Mouse (Mus musculus) kidney, postnatal 10 days (tissue): Measurements from ENCODE around the gene Cyp4a32.
"Not testable (repeated sequence)": the region's sequence is repeated elsewhere in the genome, so short reads cannot be mapped to it uniquely, and the experiment has no call there.

Experiments
- DNase-seq: peaks from one replicate; pipeline ENCODE4 v3.0.0; 2021; ENCODE audit warnings: mixed read lengths

The Cyp4a32 gene

DNA sequence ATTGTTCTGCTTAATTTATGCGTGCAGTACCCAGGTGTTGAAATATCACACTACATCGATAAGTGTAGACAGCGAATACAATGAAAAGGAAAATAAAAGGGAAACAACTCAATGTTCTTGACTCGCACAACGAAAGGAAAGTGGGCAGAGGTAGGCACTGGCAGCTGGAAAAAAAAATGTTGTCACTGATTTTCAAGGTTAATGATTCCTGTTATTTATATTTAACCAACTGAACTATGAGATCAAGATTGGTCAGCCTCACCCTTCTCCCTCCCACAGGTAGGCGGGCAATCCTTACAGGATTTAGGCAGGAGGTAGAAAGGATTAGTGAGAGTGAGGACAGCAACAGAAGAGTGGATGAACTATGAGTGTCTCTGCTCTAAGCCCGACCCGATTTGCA is at the start of gene Cyp4a32:
TSS of gene Cyp4a32 (plus strand) at position 359 of the 400 bp plus-strand sequence.
- DNase-seq, result not testable (repeated sequence)

DNA sequence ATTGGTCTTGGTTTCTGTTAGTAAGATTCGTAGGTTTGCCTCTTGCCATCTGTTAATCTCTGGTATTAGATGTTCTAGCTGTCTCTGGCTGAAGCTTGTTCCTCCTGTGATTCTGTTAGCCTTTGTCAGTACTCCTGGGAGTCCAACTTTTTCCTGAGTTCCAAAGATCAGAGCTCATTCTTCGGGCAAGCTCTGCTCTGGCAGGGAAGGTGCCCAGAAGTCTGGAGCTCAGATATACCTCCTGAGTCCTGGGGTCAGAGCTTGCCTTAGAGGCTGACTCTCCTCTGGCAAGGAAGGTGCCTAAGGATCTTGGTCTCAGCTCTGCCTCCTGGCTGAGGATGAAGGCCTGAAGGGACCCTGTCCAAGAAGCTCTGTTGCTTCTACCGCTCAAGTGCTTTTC is 48.0 kb upstream of the Cyp4a32 start:
- DNase-seq, result no peak

DNA sequence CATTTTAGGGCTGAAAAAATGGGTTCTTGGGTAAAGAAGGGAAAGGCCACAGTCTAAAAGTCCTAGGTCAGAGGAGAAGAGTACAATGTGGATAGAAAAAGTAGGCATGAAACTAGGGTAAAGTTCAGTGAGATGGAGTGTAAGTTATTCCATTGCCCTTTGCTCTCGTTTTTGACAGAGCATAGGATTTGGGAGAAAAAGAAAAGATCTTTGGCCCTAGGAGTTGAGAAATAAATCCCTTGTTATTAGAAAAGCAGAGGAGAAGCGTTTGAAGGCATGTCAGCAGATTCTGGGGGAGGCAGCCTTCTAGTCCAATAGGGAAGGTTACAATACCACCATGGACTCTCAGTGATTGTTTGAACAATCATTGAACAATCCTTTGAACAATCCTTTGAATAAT is 45.3 kb upstream of the Cyp4a32 start:
- DNase-seq, result no peak

DNA sequence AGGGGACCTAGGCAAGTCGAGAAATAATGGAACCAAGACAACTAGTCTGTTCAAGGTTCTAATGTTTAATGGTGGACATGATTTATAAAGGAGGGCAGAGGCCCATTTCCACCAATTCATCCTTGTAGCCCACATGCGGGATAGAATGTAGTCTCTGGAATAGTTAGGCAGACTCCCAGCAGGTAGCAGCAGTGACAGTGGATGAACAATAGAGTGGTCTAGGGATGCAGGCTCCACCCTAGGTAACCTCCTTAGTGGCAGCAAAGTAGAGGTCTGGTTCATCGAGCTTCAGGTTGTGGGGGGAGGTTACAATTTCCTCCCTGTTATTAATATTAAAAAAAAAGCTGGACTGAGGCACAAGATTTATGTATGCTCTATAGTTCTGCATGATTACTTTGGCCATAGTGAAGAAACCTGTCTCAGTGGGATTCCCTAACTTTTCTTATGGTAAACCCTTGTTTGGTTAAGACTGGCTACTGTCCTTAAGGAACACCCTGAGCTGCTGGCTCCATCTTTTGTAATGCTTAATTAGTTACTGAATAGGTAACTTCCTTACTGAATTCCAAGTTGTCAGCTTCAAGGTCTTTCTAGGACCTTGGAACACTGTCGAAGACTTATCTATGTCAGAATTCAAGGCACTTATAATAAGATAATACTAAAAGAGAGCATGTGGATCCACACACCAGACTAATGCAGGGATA is 42.8 kb upstream of the Cyp4a32 start:
- DNase-seq, result no peak

DNA sequence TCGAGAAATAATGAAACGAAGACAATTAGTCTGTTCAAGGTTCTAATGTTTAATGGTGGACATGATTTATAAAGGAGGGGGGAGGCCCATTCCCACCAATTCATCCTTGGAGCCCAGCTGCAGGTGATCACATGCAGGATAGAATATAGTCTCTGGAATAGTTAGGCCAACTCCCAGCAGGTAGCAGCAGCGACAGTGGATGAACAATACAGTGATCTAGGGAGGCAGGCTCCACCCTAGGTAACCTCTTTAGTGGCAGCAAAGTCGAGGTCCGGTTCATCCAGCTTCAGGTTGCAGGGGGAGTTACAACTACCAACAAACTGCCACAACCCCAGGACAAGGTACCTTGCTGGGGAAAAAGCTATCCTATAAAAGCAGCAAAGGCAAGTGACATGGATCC is 39.5 kb upstream of the Cyp4a32 start:
- not testable (repeated sequence) for DNase-seq

DNA sequence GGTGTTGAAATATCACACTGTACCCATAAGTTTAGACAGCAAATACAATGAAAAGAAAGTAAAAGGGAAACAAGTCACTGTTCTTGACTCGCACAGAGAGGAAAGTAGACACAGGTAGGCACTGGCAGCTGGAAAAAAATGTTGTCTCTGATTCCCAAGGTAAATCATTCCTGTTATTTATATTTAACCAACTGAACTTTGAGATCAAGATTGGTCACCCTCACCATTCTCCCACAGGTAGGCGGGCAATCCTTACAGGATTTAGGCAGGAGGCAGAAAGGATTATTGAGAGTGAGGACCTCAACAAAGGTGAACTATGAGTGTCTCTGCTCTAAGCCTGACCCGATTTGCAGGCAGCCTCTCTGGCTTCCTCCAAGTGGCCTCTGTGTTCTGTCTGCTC is 37.4 kb upstream of the Cyp4a32 start, which contains the start of gene Cyp4a31:
TSS of gene Cyp4a31 (plus strand) at position 249 of the 400 bp plus-strand sequence.
- DNase-seq, result peak; percentile 28

DNA sequence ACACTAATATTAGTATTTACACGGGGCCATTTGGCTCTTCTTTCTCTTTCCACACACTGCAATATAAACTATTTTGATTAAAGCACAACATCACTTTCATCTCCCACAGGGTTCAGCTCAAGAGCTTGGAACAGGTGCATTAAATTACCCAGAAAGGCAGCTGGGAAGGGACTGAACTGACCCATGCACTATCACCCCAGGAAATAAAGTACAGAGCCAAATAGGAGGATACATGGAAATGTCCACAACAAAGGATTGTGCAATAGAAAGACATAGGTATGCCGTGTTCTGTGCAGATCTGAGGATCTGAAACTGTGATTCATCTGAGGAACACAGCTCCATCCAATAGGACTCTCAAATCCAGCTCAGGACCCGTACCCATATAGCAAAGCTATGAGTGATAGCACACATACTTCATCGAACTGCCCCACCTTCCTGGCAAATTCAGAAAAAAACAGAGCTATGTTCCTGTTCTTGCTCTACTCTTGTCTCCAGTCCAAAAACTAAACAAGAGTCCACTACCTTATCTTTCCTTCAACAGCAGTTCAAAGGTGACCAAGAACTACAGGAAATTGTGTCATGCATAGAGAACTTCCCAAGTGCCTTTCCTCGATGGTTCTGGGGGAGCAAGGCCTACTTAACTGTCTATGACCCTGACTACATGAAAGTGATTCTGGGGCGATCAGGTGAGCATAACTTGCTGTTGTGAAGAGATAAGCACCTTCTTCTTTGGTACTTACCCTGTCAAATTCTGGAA is 36.1 kb upstream of the Cyp4a32 start:
- not testable (repeated sequence) for DNase-seq

DNA sequence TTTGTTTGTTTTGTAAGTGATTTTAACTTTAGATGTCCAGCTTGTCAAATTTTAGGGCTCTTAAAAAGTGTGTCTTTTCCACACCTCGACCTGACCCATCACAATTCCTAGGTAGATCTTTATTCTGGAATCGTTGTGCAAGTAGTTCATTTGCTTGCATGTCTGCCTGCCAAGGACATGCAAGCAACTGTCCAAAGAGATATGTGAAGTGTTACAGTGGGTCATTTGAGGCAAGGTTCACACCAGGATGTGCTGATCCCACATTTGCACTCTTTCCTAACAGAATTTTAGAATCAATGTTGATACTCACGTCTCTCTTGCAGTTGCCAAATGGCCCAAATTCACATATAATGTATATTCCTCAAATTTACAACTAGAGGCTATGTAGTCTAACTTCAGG is 25.5 kb upstream of the Cyp4a32 start:
- DNase-seq, result no peak

DNA sequence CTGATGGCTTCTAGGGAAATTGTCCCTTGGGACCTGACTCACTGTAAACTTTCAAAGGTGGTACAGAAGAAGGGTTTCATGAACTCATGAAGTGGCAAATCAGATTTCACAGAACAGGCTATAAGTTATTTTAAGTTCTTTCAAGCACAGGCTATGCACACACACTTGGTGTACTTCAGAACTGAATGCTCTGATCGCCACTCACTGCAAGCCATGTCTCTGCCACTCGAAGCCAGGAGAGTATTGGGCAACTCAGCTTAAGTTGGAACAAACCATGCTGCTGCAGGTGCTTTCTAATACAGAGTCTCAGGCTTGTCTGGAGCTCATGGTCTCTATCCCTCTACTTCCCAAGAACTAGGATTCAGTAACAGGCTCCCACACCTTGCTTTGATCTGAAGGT is 25.0 kb upstream of the Cyp4a32 start:
- no peak for DNase-seq

DNA sequence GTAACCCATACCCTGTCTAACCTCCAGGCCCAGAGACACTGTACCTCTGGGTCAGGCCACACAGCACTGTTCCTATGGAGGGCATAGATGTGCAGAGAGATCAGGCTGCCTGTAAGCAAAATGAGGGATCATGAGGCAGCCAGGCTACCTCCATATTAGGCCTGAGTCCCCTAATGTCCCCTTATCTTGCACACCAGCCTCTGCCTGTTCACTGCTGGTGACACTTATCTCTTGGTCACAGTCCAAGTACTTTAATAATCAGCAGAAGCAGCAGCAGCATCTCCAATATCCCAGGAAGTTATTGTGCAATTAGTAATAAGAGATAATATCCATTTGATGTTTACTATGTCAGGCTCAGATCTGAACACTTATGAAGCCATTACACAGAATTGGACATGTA is 17.7 kb upstream of the Cyp4a32 start:
- no peak for DNase-seq

DNA sequence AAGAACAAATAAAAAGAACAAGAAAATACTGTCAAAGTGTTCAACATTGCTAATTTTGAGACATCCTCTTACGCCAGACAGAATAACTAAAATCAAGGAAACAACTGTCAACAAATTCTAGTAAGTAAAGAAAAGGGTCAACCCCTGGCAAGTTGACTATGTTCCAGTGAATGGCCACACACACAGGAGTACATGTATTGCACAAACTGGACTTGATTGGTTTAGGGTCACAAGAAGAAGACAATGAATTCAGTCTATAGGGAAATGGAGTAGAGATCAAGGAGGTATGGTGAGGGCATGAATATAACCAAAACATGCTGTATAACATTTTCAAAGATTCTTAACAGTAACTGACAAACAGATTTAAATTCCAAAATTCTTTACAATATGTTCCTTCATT is 4.4 kb upstream of the Cyp4a32 start:
- DNase-seq, result no peak

DNA sequence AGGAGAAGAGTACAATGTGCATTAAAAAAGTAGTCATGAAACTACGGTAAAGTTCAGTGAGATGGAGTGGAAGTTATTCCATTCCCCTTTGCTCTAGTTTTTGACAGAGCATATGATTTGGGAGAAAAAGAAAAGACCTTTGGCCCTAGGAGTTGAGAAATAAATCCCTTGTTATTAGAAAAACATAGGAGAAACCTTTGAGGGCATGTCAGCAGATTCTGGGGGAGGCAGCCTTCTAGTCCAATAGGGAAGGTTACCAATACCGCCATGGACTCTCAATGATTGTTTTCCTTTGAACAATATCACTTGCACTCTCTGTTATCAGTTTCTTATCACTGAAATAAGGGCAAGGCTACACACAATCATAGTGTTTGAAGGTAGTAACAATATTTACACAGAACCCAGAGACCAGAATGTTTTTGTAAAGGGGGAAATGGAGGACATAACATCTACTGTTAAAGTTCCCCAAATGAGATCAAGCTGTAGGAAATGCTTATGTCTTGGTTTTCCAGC is 3.9 kb upstream of the Cyp4a32 start:
- no peak for DNase-seq

DNA sequence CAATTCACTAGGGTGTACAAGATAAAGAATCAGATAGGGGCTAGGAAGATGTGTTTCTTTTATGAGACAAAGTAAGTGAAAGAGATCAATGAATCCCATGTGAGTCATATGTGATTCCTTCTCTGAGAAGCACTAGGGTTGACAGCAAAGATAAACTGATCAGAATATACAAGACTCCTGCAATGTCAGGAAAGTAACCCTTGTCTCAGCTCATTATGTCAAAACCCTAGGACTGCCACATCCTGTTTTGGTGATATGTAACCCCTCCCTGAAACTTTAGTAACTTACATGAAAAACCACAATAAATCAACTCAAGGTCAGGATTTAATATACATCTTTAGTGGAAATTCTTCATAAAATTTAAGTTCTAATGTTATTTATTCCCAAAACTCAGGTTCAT is 13.2 kb downstream of the Cyp4a32 start:
- DNase-seq, result no peak

DNA sequence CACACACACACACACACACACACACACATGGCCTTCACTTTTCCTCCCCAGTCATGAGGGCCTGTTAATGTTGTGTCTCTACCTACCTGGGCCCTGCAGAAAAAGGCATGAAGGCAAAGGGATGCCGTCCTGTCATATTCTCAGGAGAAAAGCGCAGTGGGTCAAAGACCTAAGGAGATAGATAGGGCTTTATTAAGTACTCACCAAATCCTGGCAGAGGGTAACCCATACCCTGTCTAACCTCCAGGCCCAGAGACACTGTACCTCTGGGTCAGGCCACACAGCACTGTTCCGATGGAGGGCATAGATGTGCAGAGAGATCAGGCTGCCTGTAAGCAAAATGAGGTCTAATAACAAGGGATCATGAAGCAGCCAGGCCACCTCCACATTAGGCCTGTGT is 24.8 kb downstream of the Cyp4a32 start:
- DNase-seq, result not testable (repeated sequence)

DNA sequence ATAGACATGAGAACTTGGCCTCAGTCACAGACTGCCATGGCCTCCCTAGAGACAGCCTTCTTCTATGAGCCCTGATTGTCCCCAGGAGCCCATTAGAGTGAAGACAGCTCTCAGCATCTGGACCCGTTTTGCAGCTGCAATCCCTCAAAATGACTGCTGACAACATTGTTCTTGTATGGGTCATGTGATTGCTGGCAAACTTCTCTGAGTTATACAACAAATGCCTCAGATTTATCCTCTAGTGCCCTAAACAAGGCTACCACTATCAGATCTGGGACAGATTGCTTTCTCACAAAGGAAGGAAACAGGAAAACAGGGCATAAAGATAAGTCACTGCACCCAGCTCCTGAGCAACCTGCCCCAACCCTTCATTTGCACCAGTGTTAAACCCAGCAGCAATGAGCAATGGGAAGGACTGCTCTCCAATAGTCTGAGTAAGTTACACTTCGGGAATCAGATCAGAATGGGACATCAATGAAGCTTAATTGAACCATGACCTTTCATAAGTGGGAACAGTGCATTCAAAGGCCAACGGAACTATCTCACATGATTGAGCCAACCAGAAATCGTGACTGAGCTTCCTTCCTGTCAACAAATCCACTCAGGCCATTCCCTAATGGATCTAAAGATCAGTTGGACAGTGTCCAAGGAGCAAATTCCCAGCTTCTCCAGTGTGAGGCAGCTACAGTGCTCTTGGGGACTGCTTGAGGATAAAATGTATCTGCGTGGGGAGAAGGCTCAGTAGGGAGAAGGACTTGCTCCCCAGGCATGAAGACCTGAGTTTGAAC is 42.4 kb downstream of the Cyp4a32 start:
- DNase-seq, result peak; percentile 60

DNA sequence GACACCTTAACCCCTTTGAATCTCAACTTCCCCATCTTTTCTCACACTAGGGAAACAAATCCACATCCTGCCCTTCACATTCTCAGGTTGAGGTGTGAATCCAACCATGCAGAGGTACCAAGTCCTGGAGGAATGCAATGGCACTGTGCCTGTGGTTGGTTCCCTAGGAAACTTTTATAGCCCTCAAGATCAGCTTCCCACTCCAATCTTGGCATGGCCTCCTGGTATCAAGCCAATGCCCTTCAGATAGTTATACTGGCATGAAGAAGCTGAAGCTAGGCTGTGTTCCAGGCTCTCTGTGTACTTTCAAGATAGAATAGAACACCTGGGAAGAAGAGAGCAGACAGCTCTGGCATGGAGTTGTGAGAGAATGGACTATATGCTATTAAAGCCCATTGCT is 44.6 kb downstream of the Cyp4a32 start:
- DNase-seq, result peak; percentile 52

DNA sequence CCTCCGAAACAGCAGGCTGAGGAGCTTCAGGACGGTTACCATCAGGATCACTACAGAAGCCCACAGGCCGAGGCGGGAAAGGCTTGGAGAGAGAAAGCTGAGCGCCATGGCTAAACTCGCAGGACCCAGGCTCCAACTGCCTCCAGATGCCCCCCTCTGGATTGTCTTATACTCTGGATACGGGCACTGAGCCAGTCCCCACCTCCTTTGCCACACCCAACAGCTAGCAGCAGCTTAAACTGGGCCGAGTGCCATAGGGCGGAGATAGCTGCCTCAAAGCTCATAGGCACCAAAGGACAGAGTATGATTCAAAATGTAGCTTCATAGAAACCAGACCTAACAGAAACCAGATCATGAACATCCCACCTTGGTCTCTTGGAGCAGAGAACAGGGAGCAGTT is 46.8 kb downstream of the Cyp4a32 start, which contains the start of gene Cyp4b1:
TSS of gene Cyp4b1 (minus strand) at position 144 of the 400 bp plus-strand sequence.
- DNase-seq, result peak; percentile 80

DNA sequence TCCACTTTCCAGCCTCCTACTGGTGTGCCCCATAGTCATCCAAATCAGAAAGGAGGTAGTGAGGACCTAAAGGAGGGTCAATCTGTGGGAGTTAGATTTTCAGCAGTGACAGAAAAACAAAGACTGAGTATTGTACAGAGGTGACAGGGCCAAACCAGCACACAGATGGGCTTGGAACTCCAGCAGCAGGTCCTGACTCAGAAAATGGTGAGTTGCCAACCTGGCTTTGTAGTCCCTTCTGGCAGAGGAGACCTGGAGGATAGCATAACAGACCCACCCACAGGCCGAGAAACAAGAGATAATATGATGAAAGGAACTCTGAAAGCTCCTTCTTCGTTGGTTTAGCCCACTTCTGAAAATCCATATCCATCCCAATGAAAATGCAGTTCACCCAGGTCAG is 48.0 kb downstream of the Cyp4a32 start:
- no peak for DNase-seq

DNA sequence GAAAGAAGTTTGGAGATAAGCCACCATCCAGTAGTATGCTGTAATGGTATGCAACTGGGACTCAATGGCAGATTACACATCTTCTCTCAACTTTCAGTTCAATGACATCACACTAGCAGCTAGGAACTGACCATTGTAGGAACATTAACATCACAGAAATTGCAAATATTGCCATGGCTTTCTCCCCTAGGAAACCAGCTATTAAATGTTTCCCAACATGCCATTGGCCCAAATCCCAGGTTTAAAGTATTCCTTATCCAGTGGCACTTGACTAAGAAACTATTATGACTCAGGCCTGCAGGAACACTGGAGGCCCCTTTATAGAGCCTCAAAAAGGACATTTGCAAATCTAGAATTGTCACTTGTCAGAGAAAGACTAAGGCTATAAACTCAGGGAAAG is 48.6 kb downstream of the Cyp4a32 start:
- DNase-seq, result no peak

DNA sequence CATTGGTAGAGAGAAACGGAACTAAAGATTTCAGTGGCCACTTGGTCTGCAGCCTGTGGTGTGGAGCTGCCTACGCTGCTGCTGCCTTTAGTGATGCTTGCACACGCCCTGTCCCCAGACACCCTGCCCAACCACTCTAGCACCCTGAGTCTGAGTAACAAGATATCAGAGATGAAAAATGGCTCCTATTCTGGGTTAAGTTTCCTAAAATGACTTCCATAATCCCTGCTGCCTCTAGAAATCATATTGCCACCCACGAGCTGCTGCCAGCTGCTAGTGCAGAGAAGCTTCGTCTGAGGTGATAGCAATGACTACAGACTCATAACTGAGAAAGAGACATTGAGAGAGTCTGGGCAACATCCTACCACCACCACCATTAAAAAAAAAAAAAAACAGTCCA is 50.1 kb downstream of the Cyp4a32 start:
- DNase-seq, result no peak

DNA sequence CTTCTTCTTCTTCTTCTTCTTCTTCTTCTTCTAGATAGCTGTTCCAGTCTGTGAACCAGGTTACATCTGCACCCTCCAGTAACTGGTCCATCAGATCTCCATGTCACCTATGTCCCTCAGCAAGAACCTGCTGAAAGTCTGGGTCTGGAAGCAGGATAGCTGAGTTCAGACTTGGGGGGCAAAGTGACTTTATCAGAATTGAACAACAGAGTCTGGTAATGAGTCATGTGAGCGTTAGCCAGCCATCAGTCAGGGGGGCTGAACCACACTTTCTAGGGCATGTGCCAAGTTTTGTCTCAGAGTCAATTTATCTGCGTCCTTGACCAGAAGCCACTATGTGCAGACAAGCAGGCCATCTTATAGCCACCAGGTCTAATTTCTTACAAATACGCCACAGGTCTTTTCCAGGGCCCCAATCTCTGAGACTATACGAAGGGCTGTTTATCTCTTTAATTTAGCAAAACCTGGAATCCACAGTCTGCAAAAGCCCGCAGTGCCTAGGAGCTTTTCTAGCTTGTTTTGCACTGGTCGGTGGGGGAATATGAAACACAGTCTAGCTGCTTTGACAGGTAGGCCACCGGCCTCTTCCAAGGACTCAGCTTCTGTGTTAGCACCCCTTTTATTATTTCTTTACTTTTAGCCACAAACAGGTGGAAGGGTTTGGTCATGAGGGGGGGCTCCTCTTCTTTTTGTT is 55.2 kb downstream of the Cyp4a32 start:
- DNase-seq, result not testable (repeated sequence)

DNA sequence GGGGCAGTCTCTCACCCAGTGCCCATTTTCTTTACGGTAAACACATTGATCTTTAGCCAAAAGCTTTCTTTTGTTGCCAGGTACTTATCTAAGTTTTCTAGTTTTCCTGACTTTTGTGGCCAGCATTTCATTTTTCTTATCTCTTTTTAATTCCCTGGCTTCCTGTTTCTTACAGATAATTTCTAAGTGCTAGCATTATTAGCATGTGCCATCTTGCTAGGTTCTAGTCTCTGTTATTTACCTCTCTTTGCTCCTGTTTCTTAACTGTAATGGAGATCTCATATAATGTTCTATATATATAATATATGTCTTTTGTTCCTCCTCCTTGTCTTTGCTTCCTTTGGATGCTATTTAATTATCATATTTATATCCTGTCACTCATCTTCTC is 55.8 kb downstream of the Cyp4a32 start:
- not testable (repeated sequence) for DNase-seq
